Mouse (Mus musculus) lung, adult 2 months (tissue): ENCODE results near the gene Dmrta2.

Experiments used
- CTCF ChIP-seq: fragments of 200-500 bp; IDR thresholded peaks from 2 replicates; pipeline ENCODE4 v1.5.1; 2011; ENCODE audit warnings: mild to moderate bottlenecking, low read length, control low read depth; ENCODE audit not compliant: insufficient read depth
- POLR2A ChIP-seq: fragments of 200-500 bp; IDR thresholded peaks from 2 replicates; pipeline ENCODE4 v1.6.1; 2011; ENCODE audit warnings: low read depth, mild to moderate bottlenecking, control low read depth, low read length, borderline replicate concordance; ENCODE audit errors: extremely low read depth

DNA sequence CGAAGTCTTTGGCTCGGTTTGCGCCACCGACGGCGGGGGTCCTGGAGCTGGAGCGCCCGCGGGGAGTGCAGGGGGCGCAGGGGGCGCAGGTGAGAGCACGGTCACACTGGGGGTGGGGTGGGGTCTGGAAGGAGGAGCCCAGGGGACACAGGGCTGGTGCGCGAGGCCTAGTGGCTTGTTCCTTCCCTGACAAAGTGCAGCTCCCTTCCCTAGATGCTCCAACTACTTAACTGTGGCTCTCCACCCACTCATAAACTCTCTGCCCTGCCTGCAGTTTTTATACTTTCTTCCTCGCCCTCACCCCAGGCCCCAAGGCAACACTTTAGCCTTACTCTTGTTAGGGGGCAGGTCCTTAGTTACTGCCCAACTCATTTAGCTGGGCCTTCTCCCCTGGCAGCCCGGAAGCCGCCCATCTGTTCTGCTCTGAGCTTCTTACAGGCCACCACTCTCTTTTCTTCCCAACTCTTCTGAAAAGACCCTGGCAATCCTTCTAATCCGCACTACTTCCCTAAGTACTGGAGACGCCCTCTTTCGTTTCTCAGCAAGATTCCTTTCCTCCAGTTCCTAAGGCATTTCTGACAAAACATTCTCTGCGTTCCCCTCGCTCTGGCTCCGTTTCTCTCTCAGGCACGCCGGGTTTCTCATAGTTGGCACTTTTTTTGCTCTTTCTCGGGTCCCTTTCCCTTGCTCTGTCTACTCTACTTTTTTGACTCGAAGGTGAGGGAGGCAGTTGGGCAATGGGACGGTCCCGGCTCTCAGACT, 2.6 kb downstream of the Dmrta2 start:
- TF ChIP-seq CTCF: no peak
- TF ChIP-seq POLR2A: no peak
